ENCODE assay signal across 10 mouse cellular contexts in genomic region chr17:45489736-45490135, GRCm38 (mm10). TPM values are rescaled to one million over a fixed set of nuclear protein-coding genes. Genes with fewer than 3 reads are reported as not detected.
"Had no signal": no experiment of that assay in that cellular context is flagged by ENCODE, and none has a peak within 500 bp of the region (broad histone marks: within the 10 kb centered on the region; RNA-seq: fewer than 3 reads in every experiment).

No protein-coding gene starts in this region.

- DNase-seq: kidney, adult 8-10 months; kidney, postnatal 10 days; kidney, postnatal 36 days; layer of hippocampus, postnatal 36 days; liver, postnatal 0 days; lung, embryonic 14.5 days; right cerebral cortex, postnatal 25 days; thymus, postnatal 25 days had no signal

RNA-seq across cellular contexts. Expression of gene Spats1, which starts 14.5 kb away (rescaled TPM):
- total RNA-seq: liver, adult 2 months; megakaryocyte, adult 5-6 weeks had no signal

RNA-seq across cellular contexts. Expression of gene Tcte1, which starts 33.5 kb away (rescaled TPM):
- total RNA-seq: liver, adult 2 months; megakaryocyte, adult 5-6 weeks had no signal

RNA-seq across cellular contexts. Expression of gene Tmem151b, which starts 59.7 kb away (rescaled TPM):
- total RNA-seq: liver, adult 2 months; megakaryocyte, adult 5-6 weeks had no signal
